Mouse (Mus musculus) heart, embryonic 16.5 days (tissue): ENCODE measurements around the gene Gnat3. TPM values are rescaled to one million over a fixed set of nuclear protein-coding genes. Genes with fewer than 3 reads are reported as not detected.
"Not testable (repeated sequence)": the region's sequence is repeated elsewhere in the genome, so short reads cannot be mapped to it uniquely, and the experiment has no call there.

Source experiments
- ATAC-seq: fragments of 200-750 bp; cut with Nextera tagmentation; replicated peaks from 2 replicates; pipeline ENCODE4 v1.8.0; 2017; ENCODE audit warnings: moderate number of reproducible peaks; ENCODE audit not compliant: insufficient read depth, low FRiP score; ENCODE audit errors: extremely low read depth
- H3K27ac ChIP-seq: fragments of 300-500 bp; sonication (generic); 2 replicates; pipeline ENCODE4 v1.5.1; 2014; ENCODE audit warnings: mild to moderate bottlenecking, low read length, control low read depth, moderate library complexity
- H3K27me3 ChIP-seq: fragments of 300-500 bp; sonication (generic); 2 replicates; pipeline ENCODE4 v1.6.1; 2014; ENCODE audit warnings: low read length, mixed read lengths; ENCODE audit not compliant: control insufficient read depth, insufficient read depth
- H3K36me3 ChIP-seq: fragments of 300-500 bp; sonication (generic); 2 replicates; pipeline ENCODE4 v1.6.1; 2014; ENCODE audit not compliant: control insufficient read depth, insufficient read depth
- H3K4me1 ChIP-seq: fragments of 300-500 bp; sonication (generic); 2 replicates; pipeline ENCODE4 v1.6.1; 2014; ENCODE audit warnings: low read length, mixed read lengths; ENCODE audit not compliant: control insufficient read depth, insufficient read depth
- H3K4me2 ChIP-seq: fragments of 300-500 bp; sonication (generic); 2 replicates; pipeline ENCODE4 v1.6.1; 2014; ENCODE audit warnings: low read depth, mild to moderate bottlenecking, control low read depth, low read length
- H3K4me3 ChIP-seq: fragments of 300-500 bp; sonication (generic); 2 replicates; pipeline ENCODE4 v1.5.1; 2014; ENCODE audit warnings: mild to moderate bottlenecking, control low read depth, low read length
- H3K9ac ChIP-seq: fragments of 300-500 bp; sonication (generic); 2 replicates; pipeline ENCODE4 v1.6.1; 2014; ENCODE audit warnings: low read length, control low read depth
- H3K9me3 ChIP-seq: fragments of 300-500 bp; sonication (generic); replicated peaks from 2 replicates; pipeline ENCODE4 v1.6.1; 2016; ENCODE audit warnings: low read length; ENCODE audit not compliant: control insufficient read depth
- WGBS: fragments of 180-500 bp; shearing (Covaris S2); extraction: QIAGEN DNeasy Blood & Tissue Kit; methylation state at CpG from one replicate; pipeline ENCODE4 v1.1.7; 2014; 5-methylcytosine and 5-hydroxymethylcytosine counted together
- polyA plus RNA-seq: library from polyadenylated mRNA; unstranded; fragments of >200 nt; fragmentation: Nextera tagmentation; extraction: Ambion mirVana; gene quantifications from 2 replicates; pipeline ENCODE4 v1.2.1, GENCODE M21; 2015

Gnat3 gene
- 0.24 TPM in 1 of 2 replicates, not detected in the other for polyA plus RNA-seq

DNA sequence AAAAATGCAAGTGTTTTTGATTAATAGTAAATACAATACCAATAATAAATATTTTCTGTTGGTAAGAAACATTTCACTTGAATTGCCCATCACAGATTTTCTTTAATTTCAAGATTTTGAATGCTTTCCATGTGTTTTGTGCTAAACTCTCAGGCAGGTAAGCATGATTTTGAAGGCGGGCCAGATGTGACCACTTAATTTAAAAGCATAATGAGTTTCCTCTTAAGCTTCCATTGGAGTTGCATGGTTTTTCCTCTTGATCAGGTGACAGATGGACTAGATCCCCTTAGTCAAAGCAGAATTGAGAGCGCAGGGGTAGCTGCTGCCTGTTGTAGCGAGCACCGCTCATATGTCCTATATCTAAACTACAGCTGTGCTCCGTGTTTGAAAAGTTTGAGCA lies at the start of gene Gnat3:
TSS of gene Gnat3 (plus strand) at position 301 of the 400 bp plus-strand sequence.
- no peaks in the 10 kb centered on the region for H3K36me3 ChIP-seq
- no peak within 1 kb of the TSS for H3K4me3 ChIP-seq
- H3K27ac ChIP-seq, result no peak within 1 kb of the TSS
- H3K9ac ChIP-seq, result no peak within 1 kb of the TSS
- 87% methylated on average over 5 of the region's 5 CpGs for WGBS
- no peaks in the 10 kb centered on the region for H3K4me1 ChIP-seq
- no peaks in the 10 kb centered on the region for H3K9me3 ChIP-seq
- ATAC-seq, result no peak
- no peaks in the 10 kb centered on the region for H3K27me3 ChIP-seq
- H3K4me2 ChIP-seq, result no peak within 1 kb of the TSS

DNA sequence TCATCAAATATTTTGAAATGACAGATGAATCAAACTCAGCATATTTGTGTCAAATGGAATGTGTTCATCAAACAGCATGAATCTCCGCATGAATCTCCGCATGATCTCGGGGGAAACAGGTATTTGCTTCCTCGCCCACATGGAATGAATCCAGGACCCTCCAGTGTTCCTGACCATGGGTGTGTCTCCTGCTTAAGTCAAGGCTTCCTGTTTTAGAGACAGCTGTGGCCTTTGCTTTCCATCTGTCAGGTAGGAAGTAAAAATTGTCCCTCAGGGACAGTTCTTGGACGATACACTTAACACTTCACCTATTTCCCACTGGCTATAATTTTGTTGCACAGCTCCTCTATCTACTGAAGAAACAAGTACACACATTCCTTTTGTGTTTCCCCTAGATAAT lies 43.4 kb upstream of the Gnat3 start:
- H3K4me3 ChIP-seq, result no peak overlapping the region

DNA sequence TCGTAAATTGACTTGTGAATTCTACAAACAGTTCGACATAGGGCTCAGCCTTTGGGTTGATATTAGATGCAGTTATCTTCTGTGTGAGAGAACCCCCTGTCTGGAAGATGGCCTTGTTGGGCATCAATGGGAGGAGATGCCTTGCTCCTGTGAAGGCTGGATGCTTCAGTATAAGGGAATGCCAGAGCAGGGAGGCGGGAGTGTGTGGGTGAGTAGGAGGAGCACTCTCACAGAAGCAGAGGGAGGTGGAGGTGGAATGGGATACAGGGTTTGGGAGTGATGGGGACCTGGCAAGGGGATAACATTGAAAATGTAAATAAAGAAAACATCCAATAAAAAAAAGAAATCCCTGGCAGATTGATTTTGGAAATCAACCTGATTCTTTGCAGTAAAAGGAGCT lies 38.7 kb upstream of the Gnat3 start:
- Histone ChIP-seq H3K9ac (no peak overlapping the region), H3K4me2 (no peak overlapping the region), H3K36me3 (no peaks in the 10 kb centered on the region), H3K9me3 (no peaks in the 10 kb centered on the region), H3K4me3 (no peak overlapping the region), H3K27me3 (no peaks in the 10 kb centered on the region), H3K4me1 (peaks cover 8% of the 10 kb centered on the region), H3K27ac (peak overlapping the region; percentile 72)
- peak; percentile 64 for ATAC-seq
- WGBS, result 78% methylated on average over 3 of the region's 3 CpGs

More for the DNA sequence above, 43.4 kb upstream of the Gnat3 start:
- ATAC-seq, result no peak
- no peak overlapping the region for H3K4me2 ChIP-seq
- H3K27ac ChIP-seq, result no peak overlapping the region
- no peaks in the 10 kb centered on the region for H3K9me3 ChIP-seq
- H3K9ac ChIP-seq, result no peak overlapping the region
- peaks cover 5% of the 10 kb centered on the region for H3K4me1 ChIP-seq
- H3K27me3 ChIP-seq, result no peaks in the 10 kb centered on the region
- WGBS, result 56% methylated on average over 5 of the region's 5 CpGs
- no peaks in the 10 kb centered on the region for H3K36me3 ChIP-seq

DNA sequence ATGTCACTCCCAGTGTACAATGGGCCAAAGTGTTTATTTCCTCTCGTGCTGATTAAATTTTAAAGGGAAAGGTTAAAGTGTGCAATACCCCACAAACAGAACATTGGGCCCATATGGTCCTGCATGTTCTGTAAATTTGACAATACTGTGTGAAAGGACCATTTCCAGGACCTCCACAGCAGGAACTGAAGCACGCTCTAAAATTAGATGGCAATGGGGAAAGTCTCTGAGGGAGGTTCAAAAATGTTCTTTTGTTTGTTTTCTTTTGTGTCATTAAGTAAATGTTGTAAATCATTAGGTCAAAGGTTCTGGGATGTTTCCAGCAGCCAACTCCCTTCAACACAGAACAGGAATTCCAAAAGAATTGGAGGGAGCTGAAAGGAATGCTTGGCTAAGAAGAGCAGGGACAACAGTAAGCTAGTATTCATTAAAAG lies 38.2 kb upstream of the Gnat3 start:
- peaks cover 7% of the 10 kb centered on the region for H3K4me1 ChIP-seq
- H3K9me3 ChIP-seq, result no peaks in the 10 kb centered on the region
- peak overlapping the region; percentile 53 for H3K27ac ChIP-seq
- no peak overlapping the region for H3K4me2 ChIP-seq
- 43% methylated on average over 2 of the region's 2 CpGs for WGBS
- no peaks in the 10 kb centered on the region for H3K27me3 ChIP-seq
- no peaks in the 10 kb centered on the region for H3K36me3 ChIP-seq
- no peak overlapping the region for H3K9ac ChIP-seq
- peak; percentile 78 for ATAC-seq
- H3K4me3 ChIP-seq, result no peak overlapping the region

DNA sequence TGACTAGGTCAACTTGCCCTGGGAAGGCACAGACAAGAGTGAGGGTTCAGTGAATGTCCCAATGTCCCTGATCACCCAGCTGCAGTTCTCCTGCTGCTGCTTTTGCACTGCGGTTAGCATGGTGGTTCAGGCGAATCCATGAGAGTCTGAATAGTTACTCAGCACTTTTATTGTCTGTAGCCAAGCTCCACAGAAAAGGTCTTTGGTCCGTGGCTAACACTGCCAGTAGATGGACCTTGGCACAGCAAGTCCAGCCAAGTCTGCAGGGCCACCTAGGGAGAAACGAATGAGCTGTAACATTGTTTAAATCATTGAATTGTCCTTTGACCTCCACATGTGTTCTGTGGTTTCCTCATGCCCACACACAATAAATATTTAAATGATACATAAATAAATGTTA lies 33.9 kb upstream of the Gnat3 start:
- H3K4me3 ChIP-seq, result no peak overlapping the region
- H3K4me1 ChIP-seq, result peaks cover 6% of the 10 kb centered on the region; the same call in 1 of the 2 replicates
- no peaks in the 10 kb centered on the region for H3K27me3 ChIP-seq
- no peak for ATAC-seq
- H3K9ac ChIP-seq, result no peak overlapping the region
- H3K27ac ChIP-seq, result no peak overlapping the region
- 60% methylated on average over 4 of the region's 4 CpGs for whole genome bisulfite sequencing
- no peaks in the 10 kb centered on the region for H3K36me3 ChIP-seq
- no peak overlapping the region for H3K4me2 ChIP-seq
- no peaks in the 10 kb centered on the region for H3K9me3 ChIP-seq

DNA sequence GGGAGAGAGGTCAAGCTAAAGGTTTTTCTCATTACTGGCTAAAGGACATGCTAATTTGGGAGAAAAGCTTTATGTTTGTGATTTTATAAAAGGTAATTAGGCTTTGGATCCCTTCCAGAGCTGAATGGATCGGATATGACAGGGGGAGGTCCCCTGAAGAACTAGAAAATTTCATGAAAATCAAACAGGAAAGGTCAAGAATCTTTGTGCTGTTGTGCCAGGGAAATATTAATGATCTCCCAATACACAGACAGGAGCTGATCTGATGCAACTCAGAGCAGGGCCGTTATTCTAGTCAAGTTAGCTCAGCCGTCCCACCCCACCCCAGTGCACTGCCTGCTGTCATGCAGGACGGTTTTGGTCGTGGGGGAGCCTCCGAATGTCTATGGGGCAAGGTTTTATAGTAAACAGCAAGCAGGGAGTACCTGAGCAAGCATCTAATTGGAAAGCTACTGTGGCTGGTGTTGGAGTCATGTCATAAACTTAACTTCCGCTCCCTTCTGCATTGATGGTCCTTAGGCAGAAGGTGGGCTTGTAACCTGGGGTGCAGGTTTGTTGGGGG lies 33.3 kb upstream of the Gnat3 start:
- H3K27ac ChIP-seq, result no peak overlapping the region
- H3K9me3 ChIP-seq, result no peaks in the 10 kb centered on the region
- no peak overlapping the region for H3K9ac ChIP-seq
- WGBS, result 72% methylated on average over 7 of the region's 7 CpGs
- no peak overlapping the region for H3K4me3 ChIP-seq
- H3K27me3 ChIP-seq, result no peaks in the 10 kb centered on the region
- H3K4me2 ChIP-seq, result no peak overlapping the region
- peaks cover 3% of the 10 kb centered on the region; the same call in 1 of the 2 replicates for H3K4me1 ChIP-seq
- no peaks in the 10 kb centered on the region for H3K36me3 ChIP-seq
- no peak for ATAC-seq

DNA sequence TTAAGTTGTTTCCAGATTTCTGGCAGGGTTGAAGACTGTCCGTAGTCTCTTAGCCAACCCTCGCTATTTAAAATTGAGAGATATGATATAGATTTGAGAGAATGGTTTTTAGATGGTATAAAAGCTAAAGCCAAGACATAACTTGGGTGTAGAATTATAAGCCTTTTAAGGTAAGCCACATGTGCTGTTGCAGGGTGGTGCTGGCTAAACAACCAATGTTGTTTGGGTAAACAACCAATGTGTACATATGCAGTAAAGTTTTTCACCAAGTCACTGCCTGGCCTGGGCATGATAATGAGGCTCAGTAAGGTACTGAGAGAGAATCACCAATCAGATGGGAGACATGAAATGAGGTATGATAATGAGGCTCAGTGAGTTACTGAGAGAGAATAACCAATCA lies 30.8 kb upstream of the Gnat3 start:
- not testable (repeated sequence) for H3K36me3 ChIP-seq, H3K9me3 ChIP-seq, H3K4me2 ChIP-seq, H3K4me1 ChIP-seq, H3K4me3 ChIP-seq, H3K9ac ChIP-seq, H3K27ac ChIP-seq, ATAC-seq, H3K27me3 ChIP-seq
- 95% methylated on average over 2 of the region's 2 CpGs for WGBS

DNA sequence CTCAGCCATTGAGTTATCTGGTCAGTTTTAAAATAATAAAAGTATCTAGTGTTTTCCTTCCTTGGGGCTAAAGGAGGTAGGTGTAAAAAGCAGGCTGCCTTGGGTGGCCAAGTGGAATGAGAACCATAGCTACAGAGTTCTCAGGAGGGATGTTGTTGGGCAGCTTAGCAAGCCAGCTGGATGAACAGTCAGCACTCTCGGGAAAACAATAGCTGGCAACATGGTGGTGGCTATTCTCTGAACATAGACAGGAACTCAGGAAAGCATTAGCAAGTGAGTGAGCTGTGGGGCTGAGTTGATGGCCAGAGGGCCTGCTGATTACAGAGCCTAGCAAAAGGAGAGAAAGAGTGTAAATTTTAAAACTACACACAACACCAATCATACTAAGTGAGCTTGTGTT lies 27.8 kb upstream of the Gnat3 start:
- no peak overlapping the region for H3K4me3 ChIP-seq
- no peaks in the 10 kb centered on the region for H3K36me3 ChIP-seq
- no peak for ATAC-seq
- H3K27ac ChIP-seq, result no peak overlapping the region
- H3K27me3 ChIP-seq, result no peaks in the 10 kb centered on the region
- H3K9me3 ChIP-seq, result no peaks in the 10 kb centered on the region
- no peak overlapping the region for H3K9ac ChIP-seq
- H3K4me1 ChIP-seq, result peaks cover 3% of the 10 kb centered on the region; the same call in 1 of the 2 replicates
- no peak overlapping the region for H3K4me2 ChIP-seq
- WGBS, result 76% methylated on average over 1 of the region's 1 CpGs

DNA sequence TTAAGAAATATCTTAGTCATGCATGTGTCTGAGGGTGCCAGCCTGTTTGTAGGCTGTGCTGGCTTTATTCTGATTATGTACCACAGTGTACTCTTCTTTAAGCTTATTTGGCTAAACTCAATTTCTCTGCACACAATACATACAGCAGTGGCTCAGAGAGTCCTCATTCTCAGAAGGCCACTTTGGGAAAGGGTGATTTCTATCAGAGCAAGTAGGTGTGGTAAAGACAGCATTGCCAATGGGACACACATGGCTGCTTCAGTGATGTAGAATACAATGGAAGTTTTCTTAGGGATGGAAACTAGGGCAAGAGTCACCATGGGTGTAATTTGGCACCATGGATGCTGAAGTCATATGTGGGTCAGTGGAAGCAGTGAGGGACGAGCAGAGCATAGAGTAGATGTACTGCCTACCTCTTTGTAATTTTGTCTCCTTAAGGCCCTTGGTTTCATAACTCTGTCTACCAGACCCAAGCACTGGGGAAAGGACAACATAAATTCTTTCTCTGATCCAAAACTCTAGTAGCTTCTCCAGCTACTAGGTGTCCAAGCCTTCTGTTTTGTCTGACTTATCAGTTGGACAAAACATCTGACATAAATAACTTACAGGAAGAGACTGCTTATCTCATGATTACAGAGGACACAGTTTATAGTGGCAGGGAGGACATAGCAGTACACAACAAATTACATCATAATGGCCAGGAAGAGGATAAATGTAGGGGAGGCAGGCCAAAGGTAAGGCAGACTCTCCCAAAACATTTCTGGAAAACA lies 24.0 kb upstream of the Gnat3 start:
- no peaks in the 10 kb centered on the region for H3K27me3 ChIP-seq
- peak overlapping the region; percentile 26; the same call in 1 of the 2 replicates for H3K27ac ChIP-seq
- WGBS, result 58% methylated on average over 1 of the region's 1 CpGs

More for the DNA sequence above, 24.0 kb upstream of the Gnat3 start:
- Histone ChIP-seq H3K36me3 (no peaks in the 10 kb centered on the region), H3K4me1 (peaks cover 3% of the 10 kb centered on the region; the same call in 1 of the 2 replicates), H3K9me3 (no peaks in the 10 kb centered on the region), H3K4me3 (no peak overlapping the region), H3K4me2 (no peak overlapping the region), H3K9ac (no peak overlapping the region)
- ATAC-seq, result no peak; the same call in 1 of the 2 replicates
